Mouse (Mus musculus): ENCODE results near the gene Tspyl4.

Tspyl4 gene

GRCm38 (mm10) chr10:34326701-34327100 is 29.5 kb downstream of the Tspyl4 start:
- DNase-seq = peak in 1 of 2 experiments; percentile 13

DNA sequence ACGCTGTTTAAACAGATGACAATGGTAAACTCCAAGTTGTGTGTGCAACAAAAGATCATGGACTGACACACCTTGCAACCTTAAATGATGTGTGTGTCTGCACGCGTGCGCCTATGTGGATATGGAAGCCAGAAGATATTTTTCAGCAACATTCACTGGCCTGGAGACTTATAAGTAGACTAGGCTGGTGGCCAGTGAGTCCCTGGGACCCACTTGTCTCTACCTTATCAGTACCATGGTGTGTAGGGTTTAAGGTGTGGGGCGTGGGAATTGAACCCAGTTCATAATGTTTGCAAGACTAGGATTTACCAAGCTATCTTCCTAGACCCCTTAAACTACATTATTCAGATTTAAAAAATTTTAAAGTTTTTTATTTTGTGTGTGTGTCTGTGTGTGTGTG is 29.9 kb downstream of the Tspyl4 start:
- DNase-seq = no peak

GRCm38 (mm10) chr10:34328310-34328709 is 31.1 kb downstream of the Tspyl4 start:
- peak; percentile 56 to 58 for DNase-seq

GRCm38 (mm10) chr10:34341014-34341413 is 43.8 kb downstream of the Tspyl4 start:
- no peak for DNase-seq

- no peak for DNase-seq
Measured at GRCm38 (mm10) chr10:34341886-34342285, 44.6 kb downstream of the Tspyl4 start.
